Mouse (Mus musculus) lung, embryonic 16.5 days (tissue): ENCODE results near the gene Hectd1. TPM values are rescaled to one million over a fixed set of nuclear protein-coding genes. Genes with fewer than 3 reads are reported as not detected.

Source experiments
- ATAC-seq: fragments of 200-750 bp; cut with Nextera tagmentation; 2 replicates; pipeline ENCODE4 v1.8.0; 2017; ENCODE audit warnings: low read depth, mild to moderate bottlenecking, moderate library complexity
- H3K27ac ChIP-seq: fragments of 300-500 bp; sonication (generic); 2 replicates; pipeline ENCODE4 v1.5.1; 2014; ENCODE audit warnings: mild to moderate bottlenecking, control low read depth, low read length
- H3K27me3 ChIP-seq: fragments of 300-500 bp; sonication (generic); 2 replicates; pipeline ENCODE4 v1.6.1; 2014; ENCODE audit warnings: low read depth, low read length, mixed read lengths; ENCODE audit not compliant: control insufficient read depth, insufficient read depth
- H3K36me3 ChIP-seq: fragments of 300-500 bp; sonication (generic); 2 replicates; pipeline ENCODE4 v1.6.1; 2014; ENCODE audit warnings: low read length; ENCODE audit not compliant: control insufficient read depth, insufficient read depth
- H3K4me1 ChIP-seq: fragments of 300-500 bp; sonication (generic); replicated peaks from 2 replicates; pipeline ENCODE4 v1.6.1; 2014; ENCODE audit warnings: low read length, mixed read lengths; ENCODE audit not compliant: control insufficient read depth, insufficient read depth
- H3K4me2 ChIP-seq: fragments of 300-500 bp; sonication (generic); 2 replicates; pipeline ENCODE4 v1.6.1; 2014; ENCODE audit warnings: low read depth, low read length, control low read depth
- H3K4me3 ChIP-seq: fragments of 300-500 bp; sonication (generic); 2 replicates; pipeline ENCODE4 v1.5.1; 2014; ENCODE audit warnings: mild to moderate bottlenecking, low read length, control low read depth
- H3K9ac ChIP-seq: fragments of 300-500 bp; sonication (generic); 2 replicates; pipeline ENCODE4 v1.6.1; 2014; ENCODE audit warnings: low read length, control low read depth
- H3K9me3 ChIP-seq: fragments of 300-500 bp; sonication (generic); 2 replicates; pipeline ENCODE4 v1.6.1; 2016; ENCODE audit warnings: low read length; ENCODE audit not compliant: control insufficient read depth
- WGBS: fragments of 180-500 bp; shearing (Covaris S2); extraction: QIAGEN DNeasy Blood & Tissue Kit; methylation state at CpG from one replicate; pipeline ENCODE4 v1.1.7; 2014; 5-methylcytosine and 5-hydroxymethylcytosine counted together
- polyA plus RNA-seq: library from polyadenylated mRNA; unstranded; fragments of >200 nt; fragmentation: Nextera tagmentation; extraction: Ambion mirVana; gene quantifications from 2 replicates; pipeline ENCODE4 v1.2.1, GENCODE M21; 2015

Gene Hectd1
- polyA plus RNA-seq, 1 experiment from 2014 or later: 38.0 TPM

GRCm38 (mm10) chr12:51858134-51859028, 29.0 kb upstream of the Hectd1 start:
- no peak for ATAC-seq
- H3K27ac ChIP-seq: no peak overlapping the region
- H3K4me3 ChIP-seq: no peak overlapping the region
- no peaks in the 10 kb centered on the region for H3K4me1 ChIP-seq
- no peaks in the 10 kb centered on the region for H3K36me3 ChIP-seq
- no peaks in the 10 kb centered on the region for H3K27me3 ChIP-seq
- H3K9ac ChIP-seq: no peak overlapping the region
- no peaks in the 10 kb centered on the region for H3K9me3 ChIP-seq
- H3K4me2 ChIP-seq: no peak overlapping the region
- 75% methylated on average over 13 of the region's 13 CpGs for WGBS

DNA sequence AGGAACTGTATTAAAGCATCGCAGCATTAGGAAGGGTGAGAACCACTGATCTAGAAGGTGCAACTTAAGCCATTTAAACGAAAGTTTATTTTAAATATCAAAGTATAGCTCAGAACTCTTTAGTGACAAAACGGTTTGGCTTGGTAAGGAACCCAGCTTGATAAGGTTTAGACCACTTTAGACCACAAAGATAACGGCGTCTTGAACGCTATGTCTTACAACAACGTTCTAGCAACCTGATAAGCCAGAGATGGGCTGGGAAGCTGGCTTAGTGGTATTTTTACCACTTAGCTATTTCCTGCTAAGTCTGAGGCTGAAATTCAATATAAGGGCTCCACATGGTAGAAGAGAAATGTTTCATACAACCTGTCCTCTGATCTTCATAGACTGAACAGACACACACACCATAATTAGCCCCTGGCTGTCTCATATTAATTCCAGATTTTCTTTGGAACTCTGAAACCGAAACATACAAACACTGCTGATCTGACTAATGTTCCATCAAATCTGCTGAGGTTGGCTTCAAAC, 27.5 kb upstream of the Hectd1 start:
- no peaks in the 10 kb centered on the region for H3K27me3 ChIP-seq
- H3K9ac ChIP-seq: no peak overlapping the region
- H3K4me2 ChIP-seq: no peak overlapping the region
- H3K4me1 ChIP-seq: no peaks in the 10 kb centered on the region
- no peaks in the 10 kb centered on the region for H3K9me3 ChIP-seq
- no peak overlapping the region for H3K27ac ChIP-seq
- no peaks in the 10 kb centered on the region for H3K36me3 ChIP-seq
- 75% methylated on average over 8 of the region's 8 CpGs for WGBS
- no peak for ATAC-seq
- H3K4me3 ChIP-seq: no peak overlapping the region

- no peaks in the 10 kb centered on the region for H3K9me3 ChIP-seq
- no peak for ATAC-seq
- H3K4me3 ChIP-seq: no peak overlapping the region
- H3K27me3 ChIP-seq: no peaks in the 10 kb centered on the region
- H3K4me1 ChIP-seq: no peaks in the 10 kb centered on the region
- WGBS: 91% methylated on average over 2 of the region's 2 CpGs
- no peaks in the 10 kb centered on the region for H3K36me3 ChIP-seq
- H3K4me2 ChIP-seq: no peak overlapping the region
- H3K27ac ChIP-seq: no peak overlapping the region
- no peak overlapping the region for H3K9ac ChIP-seq
These were observed 26.5 kb upstream of the Hectd1 start for GRCm38 (mm10) chr12:51855872-51856271.

- no peak overlapping the region for H3K9ac ChIP-seq
- no peak overlapping the region for H3K4me3 ChIP-seq
- no peaks in the 10 kb centered on the region for H3K4me1 ChIP-seq
- no peaks in the 10 kb centered on the region for H3K36me3 ChIP-seq
- no peaks in the 10 kb centered on the region for H3K27me3 ChIP-seq
- ATAC-seq: no peak
- H3K27ac ChIP-seq: no peak overlapping the region
- WGBS: 68% methylated on average over 7 of the region's 7 CpGs
- H3K4me2 ChIP-seq: no peak overlapping the region
- H3K9me3 ChIP-seq: no peaks in the 10 kb centered on the region
These were observed 26.1 kb upstream of the Hectd1 start for GRCm38 (mm10) chr12:51855453-51855852.

- Histone ChIP-seq H3K9ac (no peak overlapping the region), H3K4me2 (no peak overlapping the region), H3K27me3 (no peaks in the 10 kb centered on the region), H3K36me3 (no peaks in the 10 kb centered on the region), H3K4me3 (no peak overlapping the region), H3K27ac (no peak overlapping the region), H3K9me3 (no peaks in the 10 kb centered on the region), H3K4me1 (no peaks in the 10 kb centered on the region)
- WGBS: 82% methylated on average over 4 of the region's 4 CpGs
- ATAC-seq: no peak
These were observed 22.3 kb upstream of the Hectd1 start for GRCm38 (mm10) chr12:51851617-51852016.

DNA sequence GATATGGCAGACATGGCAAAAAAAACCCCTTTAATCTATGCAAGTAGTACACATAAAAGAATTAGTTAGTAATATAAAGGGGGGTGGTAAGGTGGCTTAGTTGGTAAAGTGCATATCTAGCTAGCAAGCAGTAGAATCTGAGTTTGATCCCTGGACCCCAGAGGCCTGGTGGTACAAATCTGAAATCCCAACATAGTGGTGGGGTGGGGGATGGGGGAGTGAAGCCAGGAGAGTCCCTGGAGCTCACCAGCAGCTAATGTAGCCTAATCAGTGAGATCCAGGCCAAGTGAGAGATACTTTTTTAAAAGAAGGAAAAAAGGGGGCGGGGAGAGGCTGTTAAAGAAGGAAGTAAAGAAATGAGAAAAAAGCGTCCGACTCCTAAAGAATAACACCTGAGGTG, 21.8 kb upstream of the Hectd1 start:
- no peaks in the 10 kb centered on the region for H3K36me3 ChIP-seq
- no peaks in the 10 kb centered on the region for H3K9me3 ChIP-seq
- H3K27ac ChIP-seq: no peak overlapping the region
- H3K27me3 ChIP-seq: no peaks in the 10 kb centered on the region
- 87% methylated on average over 3 of the region's 3 CpGs for WGBS
- H3K4me2 ChIP-seq: no peak overlapping the region
- no peak for ATAC-seq
- no peaks in the 10 kb centered on the region for H3K4me1 ChIP-seq
- no peak overlapping the region for H3K9ac ChIP-seq
- no peak overlapping the region for H3K4me3 ChIP-seq

- no peaks in the 10 kb centered on the region for H3K4me1 ChIP-seq
- H3K27ac ChIP-seq: no peak overlapping the region
- WGBS: 78% methylated on average over 4 of the region's 4 CpGs
- H3K4me2 ChIP-seq: no peak overlapping the region
- H3K4me3 ChIP-seq: no peak overlapping the region
- ATAC-seq: no peak
- no peaks in the 10 kb centered on the region for H3K9me3 ChIP-seq
- H3K9ac ChIP-seq: no peak overlapping the region
- no peaks in the 10 kb centered on the region for H3K27me3 ChIP-seq
- H3K36me3 ChIP-seq: no peaks in the 10 kb centered on the region
These were observed 21.0 kb upstream of the Hectd1 start for GRCm38 (mm10) chr12:51850339-51850738.

DNA sequence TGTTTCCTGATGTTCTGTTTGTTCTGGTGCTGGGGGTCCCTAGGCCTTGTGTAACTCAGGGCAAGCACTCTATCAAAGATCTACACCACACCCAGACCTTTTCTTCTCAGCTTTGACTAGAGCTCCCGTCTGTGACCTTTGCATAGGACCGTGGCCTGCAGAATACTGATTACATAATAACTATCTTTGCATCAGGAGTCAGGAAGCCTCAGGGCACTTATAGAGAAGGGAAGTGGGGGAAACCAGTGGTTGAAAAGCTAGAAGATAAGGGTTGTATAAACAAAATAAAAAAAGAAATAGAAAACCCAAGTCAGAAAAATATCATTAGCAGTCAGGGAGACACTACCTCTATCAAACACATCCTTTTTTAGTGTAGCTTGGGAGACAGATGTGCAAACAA, 20.6 kb upstream of the Hectd1 start:
- no peaks in the 10 kb centered on the region for H3K36me3 ChIP-seq
- no peaks in the 10 kb centered on the region for H3K4me1 ChIP-seq
- WGBS: 58% methylated on average over 2 of the region's 2 CpGs
- H3K4me2 ChIP-seq: no peak overlapping the region
- H3K27me3 ChIP-seq: no peaks in the 10 kb centered on the region
- H3K4me3 ChIP-seq: no peak overlapping the region
- ATAC-seq: no peak
- H3K9me3 ChIP-seq: no peaks in the 10 kb centered on the region
- no peak overlapping the region for H3K27ac ChIP-seq
- no peak overlapping the region for H3K9ac ChIP-seq

DNA sequence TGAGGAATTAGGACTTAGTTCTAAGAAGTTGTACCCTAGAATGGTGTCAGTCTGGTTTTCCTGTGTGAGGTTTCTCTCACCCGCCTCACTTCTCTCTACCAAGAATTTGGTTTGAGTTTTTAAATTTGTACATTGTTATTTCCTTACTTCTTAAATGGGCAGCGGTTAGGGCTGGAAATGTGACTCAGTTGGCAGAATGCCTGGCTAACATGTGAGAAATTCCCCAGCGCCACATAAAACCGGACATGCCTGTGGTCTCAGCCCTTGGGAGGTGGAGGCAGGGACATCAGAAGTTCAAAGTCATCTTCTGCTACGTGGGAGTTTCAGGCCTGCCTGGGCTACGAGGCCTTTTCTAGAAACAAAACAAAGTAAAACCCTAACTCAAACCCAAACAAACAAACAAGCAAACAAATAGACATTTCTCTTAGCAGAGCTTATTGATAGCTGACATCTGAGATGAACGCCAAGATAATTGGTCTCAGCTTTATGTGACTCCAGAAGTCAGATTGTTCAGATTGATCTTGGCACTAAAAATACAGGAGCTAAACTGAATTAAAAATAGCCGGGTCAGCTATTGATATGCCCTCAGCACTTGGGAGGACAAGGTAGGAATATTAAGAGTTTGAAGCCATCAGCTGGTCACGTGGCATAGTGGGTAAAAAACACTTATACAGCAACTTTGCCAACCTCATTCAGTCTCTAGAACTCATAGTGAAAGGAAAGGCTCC, 18.8 kb upstream of the Hectd1 start:
- Histone ChIP-seq H3K4me3 (no peak overlapping the region), H3K4me1 (0 out of 2 replicates have a peak, but pooled peaks cover 2% of the 10 kb centered on the region), H3K9ac (no peak overlapping the region), H3K27ac (no peak overlapping the region), H3K4me2 (no peak overlapping the region), H3K27me3 (no peaks in the 10 kb centered on the region), H3K9me3 (no peaks in the 10 kb centered on the region), H3K36me3 (no peaks in the 10 kb centered on the region)
- WGBS: 57% methylated on average over 9 of the region's 9 CpGs
- no peak for ATAC-seq
